In genomic region chr10:79855558-79856184, GRCm38 (mm10) we compare ENCODE assay signal across 8 mouse cellular contexts. TPM values are rescaled to one million over a fixed set of nuclear protein-coding genes. Genes with fewer than 3 reads are reported as not detected.
DNase-seq lines count a peak whose midpoint lies in the region; ATAC-seq and TF ChIP-seq lines count a peak whose summit lies in the region.

No protein-coding gene starts in this region.

- H3K27ac ChIP-seq in CH12.LX (ENCODE audit: insufficient read depth, low read depth): no peak overlapping the region
- H3K27ac ChIP-seq in embryonic facial prominence, embryonic 12.5 days: peak overlapping the region; percentile 100
- H3K27ac ChIP-seq in intestine, embryonic 15.5 days: peak overlapping the region; percentile 100
- peak overlapping the region; percentile 100 for H3K27ac ChIP-seq in liver, postnatal 0 days (ENCODE audit: low read depth)
- H3K27ac ChIP-seq in stomach, embryonic 16.5 days (ENCODE audit: low read length): peak overlapping the region; percentile 100

- H3K79me2 ChIP-seq in CH12.LX (replicated peaks; ENCODE audit: control insufficient read depth, extremely low read depth, insufficient read depth, poor library complexity, severe bottlenecking): peaks cover 59% of the 10 kb centered on the region

- H3K9me3 ChIP-seq in CH12.LX (replicated peaks; ENCODE audit: low read length): no peaks in the 10 kb centered on the region
- no peaks in the 10 kb centered on the region for H3K9me3 ChIP-seq in embryonic facial prominence, embryonic 12.5 days
- H3K9me3 ChIP-seq in intestine, embryonic 15.5 days: no peaks in the 10 kb centered on the region
- H3K9me3 ChIP-seq in liver, postnatal 0 days (ENCODE audit: low read length): no peaks in the 10 kb centered on the region
- H3K9me3 ChIP-seq in stomach, embryonic 16.5 days (replicated peaks; ENCODE audit: control insufficient read depth, low read length): no peaks in the 10 kb centered on the region

- peak overlapping the region; percentile 90 to 100 (median 100) for H3K4me3 ChIP-seq in CH12.LX (replicated peaks in 1 of 3; ENCODE audit: low read depth in 2 of 3, low read length in 2 of 3, poor library complexity in 1 of 3)
- H3K4me3 ChIP-seq in embryonic facial prominence, embryonic 12.5 days: peak overlapping the region; percentile 99
- H3K4me3 ChIP-seq in intestine, embryonic 15.5 days (replicated peaks): peak overlapping the region; percentile 97
- H3K4me3 ChIP-seq in liver, postnatal 0 days (ENCODE audit: low read depth, low read length): peak overlapping the region; percentile 81
- H3K4me3 ChIP-seq in stomach, embryonic 16.5 days (replicated peaks; ENCODE audit: low read length): peak overlapping the region; percentile 97

- in situ Hi-C loops in CH12.LX (cut with MboI; ENCODE audit: low pct_ligation_motif_present, low pct_unique_long_range_greater_than_20kb, low sequenced_read_pairs): no loop called here

- peak; percentile 60 for DNase-seq in CD4-positive, CD25-positive, alpha-beta regulatory T cell, adult 2 months (ENCODE audit: low read depth, low spot score)
- DNase-seq in CH12.LX (ENCODE audit: extremely low read depth): no peak
- DNase-seq in liver, postnatal 0 days: peak; percentile 74

- 5% methylated on average over 10 of the region's 10 CpGs for WGBS in embryonic facial prominence, embryonic 12.5 days
- WGBS in intestine, embryonic 15.5 days: under 1% methylated on average over 10 of the region's 10 CpGs
- WGBS in liver, postnatal 0 days (ENCODE audit: insufficient replicate concordance): 1% methylated on average over 10 of the region's 10 CpGs
- WGBS in stomach, embryonic 16.5 days: 2% methylated on average over 10 of the region's 10 CpGs

- H3K9ac ChIP-seq in CH12.LX (ENCODE audit: insufficient read depth, low read depth): peak overlapping the region; percentile 99
- H3K9ac ChIP-seq in embryonic facial prominence, embryonic 12.5 days: peak overlapping the region; percentile 100
- H3K9ac ChIP-seq in intestine, embryonic 15.5 days: peak overlapping the region; percentile 100
- peak overlapping the region; percentile 98 for H3K9ac ChIP-seq in liver, postnatal 0 days (replicated peaks)
- H3K9ac ChIP-seq in stomach, embryonic 16.5 days (ENCODE audit: low read length): peak overlapping the region; percentile 99

- no peak for TF ChIP-seq POLR2A in CH12.LX (IDR thresholded peaks at IDR 0.05; ENCODE audit: low read depth, low read length)

- TF ChIP-seq EP300 in CH12.LX (IDR thresholded peaks at IDR 0.05; ENCODE audit: low read length): no peak
- TF ChIP-seq EP300 in liver, postnatal 0 days (IDR thresholded peaks at IDR 0.05; ENCODE audit: low read depth): no peak

- ATAC-seq in CD4-positive, CD25-positive, alpha-beta regulatory T cell, adult 4 months: no peak
- no peak for ATAC-seq in embryonic facial prominence, embryonic 12.5 days (ENCODE audit: insufficient number of reproducible peaks, insufficient read depth, low FRiP score, low TSS enrichment)
- peak; percentile 25 for ATAC-seq in intestine, embryonic 15.5 days
- no peak for ATAC-seq in liver, postnatal 0 days
- no peak for ATAC-seq in stomach, embryonic 16.5 days (ENCODE audit: insufficient read depth, low FRiP score)
- ATAC-seq in megakaryocyte progenitor cell, adult 5-6 weeks (replicated peaks; ENCODE audit: poor library complexity): no peak

- TF ChIP-seq CTCF in CH12.LX (conservative IDR thresholded peaks at IDR 0.05 in 1 of 2, IDR thresholded peaks at IDR 0.05 in 1 of 2; ENCODE audit: low read depth in 2 of 2, low read length in 2 of 2): no peak
- TF ChIP-seq CTCF in liver, postnatal 0 days (IDR thresholded peaks at IDR 0.05; ENCODE audit: low read depth): no peak

- peaks cover 15 to 49% of the 10 kb centered on the region in 2 experiments for H3K4me1 ChIP-seq in CH12.LX (ENCODE audit: control insufficient read depth in 1 of 2, insufficient read depth in 2 of 2)
- peaks cover 54% of the 10 kb centered on the region for H3K4me1 ChIP-seq in embryonic facial prominence, embryonic 12.5 days
- H3K4me1 ChIP-seq in intestine, embryonic 15.5 days (replicated peaks): peaks cover 67% of the 10 kb centered on the region
- peaks cover 51% of the 10 kb centered on the region for H3K4me1 ChIP-seq in liver, postnatal 0 days (ENCODE audit: insufficient read depth)
- peaks cover 56% of the 10 kb centered on the region for H3K4me1 ChIP-seq in stomach, embryonic 16.5 days (ENCODE audit: control insufficient read depth, insufficient read depth, low read length)

- H3K27me3 ChIP-seq in CH12.LX (replicated peaks): no peaks in the 10 kb centered on the region
- no peaks in the 10 kb centered on the region for H3K27me3 ChIP-seq in embryonic facial prominence, embryonic 12.5 days
- H3K27me3 ChIP-seq in intestine, embryonic 15.5 days (replicated peaks): no peaks in the 10 kb centered on the region
- no peaks in the 10 kb centered on the region for H3K27me3 ChIP-seq in liver, postnatal 0 days (ENCODE audit: insufficient read depth, low read length)
- no peaks in the 10 kb centered on the region for H3K27me3 ChIP-seq in stomach, embryonic 16.5 days (ENCODE audit: control insufficient read depth, insufficient read depth, low read length)

- dilution Hi-C loops in CH12.LX (cut with MboI; ENCODE audit: extremely low pct_ligation_motif_present, extremely low pct_unique_long_range_greater_than_20kb, low sequenced_read_pairs): no loop called here

- TF ChIP-seq RAD21 in CH12.LX (IDR thresholded peaks at IDR 0.05; ENCODE audit: low read depth, low read length): no peak

- H3K4me2 ChIP-seq in CH12.LX (ENCODE audit: insufficient read depth, low read depth, poor library complexity, severe bottlenecking): peak overlapping the region; percentile 53
- H3K4me2 ChIP-seq in embryonic facial prominence, embryonic 12.5 days (replicated peaks): peak overlapping the region; percentile 99
- peak overlapping the region; percentile 79 for H3K4me2 ChIP-seq in intestine, embryonic 15.5 days (replicated peaks)
- peak overlapping the region; percentile 88 for H3K4me2 ChIP-seq in liver, postnatal 0 days (ENCODE audit: low read depth, low read length)
- H3K4me2 ChIP-seq in stomach, embryonic 16.5 days (ENCODE audit: low read depth, low read length): peak overlapping the region; percentile 89

- peaks cover 44 to 49% of the 10 kb centered on the region in 2 experiments for H3K36me3 ChIP-seq in CH12.LX (replicated peaks in 1 of 2; ENCODE audit: control insufficient read depth in 1 of 2, insufficient read depth in 1 of 2, low read length in 1 of 2)
- H3K36me3 ChIP-seq in embryonic facial prominence, embryonic 12.5 days: peaks cover 40% of the 10 kb centered on the region
- peaks cover 21% of the 10 kb centered on the region for H3K36me3 ChIP-seq in intestine, embryonic 15.5 days
- peaks cover 40% of the 10 kb centered on the region for H3K36me3 ChIP-seq in liver, postnatal 0 days (replicated peaks; ENCODE audit: insufficient read depth, low read length)
- peaks cover 16% of the 10 kb centered on the region for H3K36me3 ChIP-seq in stomach, embryonic 16.5 days (ENCODE audit: control insufficient read depth, insufficient read depth, low read length)

RNA-seq across cellular contexts. Expression of gene Ptbp1, which starts 1.4 kb away (rescaled TPM):
- polyA plus RNA-seq in CD4-positive, CD25-positive, alpha-beta regulatory T cell, adult 4 months (2017; shearing (Covaris generic)): 100 to 1,000 TPM; 103 to 274 TPM
- total RNA-seq in CH12.LX (2012; rRNA removed) (252 and 284 TPM in 2 replicates), CH12.LX (2014; rRNA removed) (261 and 284 TPM in 2 replicates)
- 482 and 497 TPM in 2 replicates for polyA plus RNA-seq in CH12.LX (2012; ENCODE audit: insufficient read length, low read depth)
- polyA plus RNA-seq in embryonic facial prominence, embryonic 12.5 days (2016; fragmentation: Nextera tagmentation; extraction: Ambion mirVana): 352 and 363 TPM in 2 replicates
- polyA plus RNA-seq in intestine, embryonic 15.5 days (2015; fragmentation: Nextera tagmentation; extraction: Ambion mirVana): 307 and 314 TPM in 2 replicates
- 55.4 and 59.1 TPM in 2 replicates for polyA plus RNA-seq in liver, postnatal 0 days (2015; fragmentation: Nextera tagmentation; extraction: Ambion mirVana)
- 268 and 308 TPM in 2 replicates for polyA plus RNA-seq in stomach, embryonic 16.5 days (2015; fragmentation: Nextera tagmentation; extraction: Ambion mirVana)
- total RNA-seq in megakaryocyte progenitor cell, adult 5-6 weeks (2015): 218 and 262 TPM in 2 replicates
- total RNA-seq in megakaryocyte progenitor cell, adult 5-6 weeks (2017): 172 and 187 TPM in 2 replicates

RNA-seq across cellular contexts. Expression of gene Prtn3, which starts 18.6 kb away (rescaled TPM):
- polyA plus RNA-seq in CD4-positive, CD25-positive, alpha-beta regulatory T cell, adult 4 months (2017; shearing (Covaris generic)): not detected
- 0.30 TPM in 1 of 2 replicates, not detected in the other for total RNA-seq in CH12.LX (2012; rRNA removed)
- total RNA-seq in CH12.LX (2014; rRNA removed): not detected in 2 replicates
- polyA plus RNA-seq in CH12.LX (2012; ENCODE audit: insufficient read length, low read depth): 0.39 TPM in 1 of 2 replicates, not detected in the other
- 10.1 and 11.3 TPM in 2 replicates for polyA plus RNA-seq in embryonic facial prominence, embryonic 12.5 days (2016; fragmentation: Nextera tagmentation; extraction: Ambion mirVana)
- 3.7 and 3.9 TPM in 2 replicates for polyA plus RNA-seq in intestine, embryonic 15.5 days (2015; fragmentation: Nextera tagmentation; extraction: Ambion mirVana)
- polyA plus RNA-seq in liver, postnatal 0 days (2015; fragmentation: Nextera tagmentation; extraction: Ambion mirVana): 123 and 127 TPM in 2 replicates
- 4.1 and 7.2 TPM in 2 replicates for polyA plus RNA-seq in stomach, embryonic 16.5 days (2015; fragmentation: Nextera tagmentation; extraction: Ambion mirVana)
- 3,382 and 3,510 TPM in 2 replicates for total RNA-seq in megakaryocyte progenitor cell, adult 5-6 weeks (2015)
- total RNA-seq in megakaryocyte progenitor cell, adult 5-6 weeks (2017): 738 and 1,001 TPM in 2 replicates

RNA-seq across cellular contexts. Expression of gene Plppr3, which starts 18.8 kb away (rescaled TPM):
- polyA plus RNA-seq in CD4-positive, CD25-positive, alpha-beta regulatory T cell, adult 4 months (2017; shearing (Covaris generic)): 1 to 10 TPM; 2.1 to 4.5 TPM
- total RNA-seq in CH12.LX (2012; rRNA removed) (0.47 and 0.55 TPM in 2 replicates), CH12.LX (2014; rRNA removed) (not detected in 2 replicates)
- polyA plus RNA-seq in CH12.LX (2012; ENCODE audit: insufficient read length, low read depth): 3.4 TPM in 2 replicates
- 169 and 181 TPM in 2 replicates for polyA plus RNA-seq in embryonic facial prominence, embryonic 12.5 days (2016; fragmentation: Nextera tagmentation; extraction: Ambion mirVana)
- polyA plus RNA-seq in intestine, embryonic 15.5 days (2015; fragmentation: Nextera tagmentation; extraction: Ambion mirVana): 31.3 and 32.7 TPM in 2 replicates
- polyA plus RNA-seq in liver, postnatal 0 days (2015; fragmentation: Nextera tagmentation; extraction: Ambion mirVana): 2.9 and 4.9 TPM in 2 replicates
- polyA plus RNA-seq in stomach, embryonic 16.5 days (2015; fragmentation: Nextera tagmentation; extraction: Ambion mirVana): 28.7 and 29.1 TPM in 2 replicates
- 39.0 and 41.2 TPM in 2 replicates for total RNA-seq in megakaryocyte progenitor cell, adult 5-6 weeks (2015)
- total RNA-seq in megakaryocyte progenitor cell, adult 5-6 weeks (2017): 93.9 and 96.9 TPM in 2 replicates

RNA-seq across cellular contexts. Expression of gene Elane, which starts 30.4 kb away (rescaled TPM):
- not detected for polyA plus RNA-seq in CD4-positive, CD25-positive, alpha-beta regulatory T cell, adult 4 months (2017; shearing (Covaris generic))
- total RNA-seq in CH12.LX (2012; rRNA removed): not detected in 2 replicates
- not detected in 2 replicates for total RNA-seq in CH12.LX (2014; rRNA removed)
- polyA plus RNA-seq in CH12.LX (2012; ENCODE audit: insufficient read length, low read depth): not detected in 2 replicates
- polyA plus RNA-seq in embryonic facial prominence, embryonic 12.5 days (2016; fragmentation: Nextera tagmentation; extraction: Ambion mirVana): 0.33 and 0.55 TPM in 2 replicates
- 1.1 and 2.6 TPM in 2 replicates for polyA plus RNA-seq in intestine, embryonic 15.5 days (2015; fragmentation: Nextera tagmentation; extraction: Ambion mirVana)
- 180 and 207 TPM in 2 replicates for polyA plus RNA-seq in liver, postnatal 0 days (2015; fragmentation: Nextera tagmentation; extraction: Ambion mirVana)
- polyA plus RNA-seq in stomach, embryonic 16.5 days (2015; fragmentation: Nextera tagmentation; extraction: Ambion mirVana): 6.3 and 9.8 TPM in 2 replicates
- 6,143 and 8,228 TPM in 2 replicates for total RNA-seq in megakaryocyte progenitor cell, adult 5-6 weeks (2015)
- total RNA-seq in megakaryocyte progenitor cell, adult 5-6 weeks (2017): 2,359 and 2,989 TPM in 2 replicates

RNA-seq across cellular contexts. Expression of gene Misp, which starts 34.9 kb away (rescaled TPM):
- under 1 TPM in 1 of 2 experiments, not detected in 1; 0.27 TPM for polyA plus RNA-seq in CD4-positive, CD25-positive, alpha-beta regulatory T cell, adult 4 months (2017; shearing (Covaris generic))
- not detected in 2 replicates for total RNA-seq in CH12.LX (2012; rRNA removed)
- not detected in 2 replicates for total RNA-seq in CH12.LX (2014; rRNA removed)
- polyA plus RNA-seq in CH12.LX (2012; ENCODE audit: insufficient read length, low read depth): not detected in 2 replicates
- polyA plus RNA-seq in embryonic facial prominence, embryonic 12.5 days (2016; fragmentation: Nextera tagmentation; extraction: Ambion mirVana): 2.0 and 3.1 TPM in 2 replicates
- polyA plus RNA-seq in intestine, embryonic 15.5 days (2015; fragmentation: Nextera tagmentation; extraction: Ambion mirVana): 141 and 154 TPM in 2 replicates
- 1.00 and 1.3 TPM in 2 replicates for polyA plus RNA-seq in liver, postnatal 0 days (2015; fragmentation: Nextera tagmentation; extraction: Ambion mirVana)
- 50.6 and 62.3 TPM in 2 replicates for polyA plus RNA-seq in stomach, embryonic 16.5 days (2015; fragmentation: Nextera tagmentation; extraction: Ambion mirVana)
- total RNA-seq in megakaryocyte progenitor cell, adult 5-6 weeks (2015): not detected in 2 replicates
- total RNA-seq in megakaryocyte progenitor cell, adult 5-6 weeks (2017): 0.58 TPM in 1 of 2 replicates, not detected in the other

Comparison
In these comparisons a context has a peak if more than half of its experiments do, and no peak if none do; other contexts are left out.
1. RNA of gene Prtn3, which starts 18.6 kb away (polyA plus RNA-seq): 123 to 127 TPM in liver, postnatal 0 days; 10.1 to 11.3 TPM in embryonic facial prominence, embryonic 12.5 days, 4.1 to 7.2 TPM in stomach, embryonic 16.5 days, 3.7 to 3.9 TPM in intestine, embryonic 15.5 days, 0.39 TPM in CH12.LX and not detected in CD4-positive, CD25-positive, alpha-beta regulatory T cell, adult 4 months; every median in the first group is over 10 times any median in the second.
2. Peak in every context shown above with its lines, with median percentiles within 50 percentile points of each other: H3K4me2 ChIP-seq, H3K4me3 ChIP-seq and H3K9ac ChIP-seq.